Comparison of ENCODE assay signal across 8 mouse cellular contexts in the genomic region with DNA sequence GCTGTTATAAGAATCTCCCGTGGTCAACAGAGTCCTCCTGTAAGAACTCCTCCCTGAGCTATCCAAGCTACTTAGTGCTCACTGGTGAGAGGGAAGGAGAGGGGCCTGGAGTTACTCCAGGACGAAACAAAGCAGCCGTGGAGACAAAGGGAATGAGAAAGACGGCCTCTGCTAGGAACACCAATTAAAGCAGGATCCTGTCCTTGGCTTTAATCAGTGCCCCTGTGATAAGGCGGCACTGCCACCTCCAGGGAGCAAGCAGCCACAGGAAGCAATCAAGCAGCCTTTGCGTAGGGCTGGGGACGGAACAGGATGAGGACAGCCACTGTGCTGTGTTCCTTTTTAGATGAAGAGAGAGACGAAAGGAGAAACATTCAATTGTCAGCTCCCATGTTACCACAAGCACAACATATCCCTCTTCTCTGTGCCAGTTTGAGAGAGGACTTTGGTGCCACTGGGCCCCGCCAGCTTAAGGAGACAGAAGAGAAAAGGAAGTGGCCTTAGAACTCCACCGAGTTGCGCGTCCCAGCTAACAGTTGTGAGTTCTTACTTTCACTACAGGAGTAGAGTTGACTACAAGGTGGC.
DNase-seq lines count a peak whose midpoint lies in the region; ATAC-seq and TF ChIP-seq lines count a peak whose summit lies in the region.

No protein-coding gene starts in this region.

- H3K4me1 ChIP-seq in neural tube, embryonic 11.5 days (ENCODE audit: control insufficient read depth, insufficient read depth, low read length) = peaks cover 69% of the 10 kb centered on the region
- peaks cover 63% of the 10 kb centered on the region for H3K4me1 ChIP-seq in forebrain, postnatal 0 days (ENCODE audit: insufficient read depth)
- peaks cover 70% of the 10 kb centered on the region for H3K4me1 ChIP-seq in lung, embryonic 14.5 days (ENCODE audit: insufficient read depth)

- peak; percentile 32; the same call in 1 of the 2 replicates for ATAC-seq in neural tube, embryonic 11.5 days (ENCODE audit: insufficient read depth, low FRiP score, low TSS enrichment)
- peak; percentile 21; the same call in 1 of the 2 replicates for ATAC-seq in forebrain, postnatal 0 days
- no peak for ATAC-seq in lung, embryonic 14.5 days (ENCODE audit: insufficient read depth)
- ATAC-seq in neutrophil, adult 5-6 weeks (ENCODE audit: extremely low read depth, insufficient number of reproducible peaks, low FRiP score, poor library complexity, severe bottlenecking) = peak; percentile 63

- H3K9me3 ChIP-seq in neural tube, embryonic 11.5 days (ENCODE audit: control insufficient read depth, low read length) = no peaks in the 10 kb centered on the region
- H3K9me3 ChIP-seq in forebrain, postnatal 0 days (ENCODE audit: low read length) = no peaks in the 10 kb centered on the region
- H3K9me3 ChIP-seq in lung, embryonic 14.5 days (ENCODE audit: low read depth, low read length) = no peaks in the 10 kb centered on the region

- H3K36me3 ChIP-seq in neural tube, embryonic 11.5 days (ENCODE audit: control insufficient read depth, insufficient read depth, low read length) = no peaks in the 10 kb centered on the region
- H3K36me3 ChIP-seq in forebrain, postnatal 0 days (ENCODE audit: insufficient read depth) = 0 out of 2 replicates have a peak, but pooled peaks cover 3% of the 10 kb centered on the region
- no peaks in the 10 kb centered on the region for H3K36me3 ChIP-seq in lung, embryonic 14.5 days (ENCODE audit: insufficient read depth)

- no peak for DNase-seq in neural tube, embryonic 11.5 days (ENCODE audit: low spot score)
- DNase-seq in neural tube, embryonic 10.5 days (ENCODE audit: extremely low spot score, low spot score) = no peak
- DNase-seq in forebrain, postnatal 0 days = no peak
- peak; percentile 51 for DNase-seq in kidney, adult 11 months
- peak; percentile 44 for DNase-seq in lung, embryonic 14.5 days
- DNase-seq in gastrocnemius, adult 18-20 months (ENCODE audit: low spot score) = no peak
- no peak for DNase-seq in cerebellum, adult 18-20 months

- H3K9ac ChIP-seq in neural tube, embryonic 11.5 days (ENCODE audit: low read length) = peak overlapping the region; percentile 16
- H3K9ac ChIP-seq in forebrain, postnatal 0 days = peak overlapping the region; percentile 2; the same call in 1 of the 2 replicates
- H3K9ac ChIP-seq in lung, embryonic 14.5 days = peak overlapping the region; percentile 33; the same call in 1 of the 2 replicates

- no peaks in the 10 kb centered on the region for H3K27me3 ChIP-seq in neural tube, embryonic 11.5 days (ENCODE audit: control insufficient read depth, insufficient read depth, low read length)
- no peaks in the 10 kb centered on the region for H3K27me3 ChIP-seq in forebrain, postnatal 0 days (ENCODE audit: insufficient read depth, low read length)
- H3K27me3 ChIP-seq in lung, embryonic 14.5 days (ENCODE audit: insufficient read depth, low read length) = no peaks in the 10 kb centered on the region

- WGBS in neural tube, embryonic 11.5 days = 28% methylated on average over 12 of the region's 12 CpGs
- WGBS in forebrain, postnatal 0 days = 11% methylated on average over 12 of the region's 12 CpGs
- 27% methylated on average over 12 of the region's 12 CpGs for WGBS in lung, embryonic 14.5 days

- H3K27ac ChIP-seq in neural tube, embryonic 11.5 days (ENCODE audit: low read depth, low read length) = peak overlapping the region; percentile 63
- peak overlapping the region; percentile 68 for H3K27ac ChIP-seq in forebrain, postnatal 0 days (ENCODE audit: low read depth, low read length)
- H3K27ac ChIP-seq in lung, embryonic 14.5 days (ENCODE audit: low read depth) = peak overlapping the region; percentile 93

- TF ChIP-seq CTCF in forebrain, postnatal 0 days (IDR thresholded peaks at IDR 0.05; ENCODE audit: low read depth) = peak; percentile 37
- TF ChIP-seq CTCF in lung, embryonic 14.5 days (IDR thresholded peaks at IDR 0.05; ENCODE audit: low read depth) = peak; percentile 10; the same call in 1 of the 2 replicates

- H3K4me2 ChIP-seq in neural tube, embryonic 11.5 days (ENCODE audit: low read depth) = no peak overlapping the region; the same call in 1 of the 2 replicates
- H3K4me2 ChIP-seq in forebrain, postnatal 0 days (ENCODE audit: low read depth) = peak overlapping the region; percentile 16; the same call in 1 of the 2 replicates
- peak overlapping the region; percentile 53 for H3K4me2 ChIP-seq in lung, embryonic 14.5 days

- H3K4me3 ChIP-seq in neural tube, embryonic 11.5 days (ENCODE audit: low read depth, low read length) = no peak overlapping the region
- H3K4me3 ChIP-seq in forebrain, postnatal 0 days (ENCODE audit: low read depth, low read length) = no peak overlapping the region
- H3K4me3 ChIP-seq in lung, embryonic 14.5 days (ENCODE audit: low read depth, low read length) = 0 out of 2 replicates have a peak overlapping the region, but pooled peaks have one; percentile 7

Comparison
In these comparisons a context has a peak if more than half of its experiments do, and no peak if none do; other contexts are left out.
1. DNase-seq: peak in kidney, adult 11 months (single experiment) and lung, embryonic 14.5 days (single experiment); none in neural tube, embryonic 11.5 days (single experiment), neural tube, embryonic 10.5 days (single experiment), forebrain, postnatal 0 days (single experiment), gastrocnemius, adult 18-20 months (single experiment) and cerebellum, adult 18-20 months (0 of 2).
2. Peak in every context shown above with its lines, with median percentiles within 50 percentile points of each other: H3K27ac ChIP-seq and H3K9ac ChIP-seq.